Mouse (Mus musculus): ENCODE measurements at regions not wholly inside any gene's neighbourhood (a gene's known extent, or its start where the extent isn't known, plus 50 kb on each side); places are given as distances from the start of the nearest gene placed in this dataset.

- no peak for DNase-seq (ENCODE audit: inconsistent age in 2 of 2, low spot score in 1 of 2)
These were observed 108.8 kb upstream of the Zfp703 start for GRCm38 (mm10) chr8:26868101-26868848.

DNA sequence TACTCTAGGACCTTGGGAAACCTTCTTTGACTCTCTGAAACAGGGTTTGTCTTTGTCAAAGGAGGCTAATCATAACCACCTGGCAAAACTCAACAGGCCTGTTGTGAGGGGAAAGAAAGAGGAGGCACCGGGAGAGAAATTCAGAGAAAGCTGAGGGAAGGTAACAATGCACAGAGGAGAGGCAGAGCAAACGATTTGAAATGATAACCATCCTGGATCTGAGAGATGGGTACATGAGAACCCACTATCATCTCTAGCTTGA, 108.3 kb upstream of the Zfp703 start:
- DNase-seq (ENCODE audit: inconsistent age in 2 of 2, low spot score in 1 of 2) = no peak

- DNase-seq (ENCODE audit: inconsistent age in 2 of 2, low spot score in 1 of 2) = no peak
These were observed 105.3 kb upstream of the Zfp703 start for GRCm38 (mm10) chr8:26871838-26872237.

DNA sequence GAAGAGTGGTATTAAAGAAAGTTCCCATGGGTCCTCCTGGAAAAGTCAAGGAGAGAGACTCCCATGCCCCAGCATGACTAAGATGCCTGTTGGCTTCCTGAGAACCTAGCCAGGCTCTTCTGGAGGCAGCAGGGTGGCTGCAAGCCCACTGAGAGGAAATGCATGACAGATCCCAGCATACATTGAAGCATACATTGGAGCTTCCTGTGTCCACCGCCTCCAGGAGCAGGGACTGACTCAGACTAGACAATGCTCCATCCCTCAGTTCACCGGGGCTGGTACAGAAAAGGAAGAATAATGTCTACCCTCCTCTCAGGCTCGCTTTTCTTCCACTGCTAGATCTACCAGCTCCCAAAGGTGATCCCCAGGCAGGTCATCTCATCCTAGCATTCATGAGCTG, 104.7 kb upstream of the Zfp703 start:
- no peak for DNase-seq (ENCODE audit: inconsistent age in 2 of 2, low spot score in 1 of 2)

- no peak for DNase-seq (ENCODE audit: inconsistent age in 2 of 2, low spot score in 1 of 2)
These were observed 104.3 kb upstream of the Zfp703 start for GRCm38 (mm10) chr8:26872815-26873214.

DNA sequence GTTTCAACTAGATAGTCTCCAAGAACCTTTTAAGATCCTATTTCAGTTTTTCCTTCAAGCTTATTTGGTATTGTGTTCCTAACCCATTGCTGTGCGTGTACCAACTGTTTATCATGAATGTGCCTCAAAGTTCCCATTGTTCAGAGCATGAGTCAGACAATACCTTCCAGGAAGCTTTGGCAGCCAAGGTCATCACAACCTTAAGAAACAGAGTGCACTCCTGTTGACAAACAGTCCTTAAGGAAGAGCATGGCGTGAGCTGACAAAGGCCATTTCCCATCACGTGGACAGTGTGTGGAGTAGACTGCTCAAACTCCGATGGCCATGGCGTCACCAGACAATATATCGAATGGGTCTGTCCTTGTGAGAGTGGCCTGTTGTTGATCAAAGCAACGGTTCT, 96.9 kb upstream of the Zfp703 start:
- DNase-seq (ENCODE audit: inconsistent age in 2 of 2, low spot score in 1 of 2) = peak in 1 of 2 experiments; percentile 45

- no peak for DNase-seq (ENCODE audit: inconsistent age in 2 of 2, low spot score in 1 of 2)
These were observed 95.6 kb upstream of the Zfp703 start for GRCm38 (mm10) chr8:26881268-26882120.

DNA sequence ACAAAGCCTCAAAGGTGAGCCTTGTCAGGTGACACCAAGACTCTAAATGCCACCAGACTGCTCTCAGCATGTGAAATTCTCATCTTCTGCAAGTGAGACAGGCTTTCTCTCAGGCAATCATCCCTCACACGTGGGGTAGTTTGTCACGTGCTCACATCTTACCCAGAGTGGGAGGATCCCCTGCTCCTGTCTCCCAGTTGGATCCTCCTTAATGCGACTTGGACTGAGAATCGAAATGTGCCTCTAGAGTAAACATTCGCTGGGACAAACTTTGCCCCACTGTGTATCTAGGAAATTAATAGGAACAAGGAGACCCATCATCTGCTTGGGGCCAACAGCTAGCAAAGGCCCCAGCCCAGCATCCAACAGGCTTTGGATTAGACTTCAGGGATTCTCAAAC, 94.5 kb upstream of the Zfp703 start:
- no peak for DNase-seq (ENCODE audit: inconsistent age in 2 of 2, low spot score in 1 of 2)

GRCm38 (mm10) chr8:26883285-26883684, 93.8 kb upstream of the Zfp703 start:
- peak in 1 of 2 experiments; percentile 23 for DNase-seq (ENCODE audit: inconsistent age in 2 of 2, low spot score in 1 of 2)

GRCm38 (mm10) chr8:26883770-26884169, 93.4 kb upstream of the Zfp703 start:
- no peak for DNase-seq (ENCODE audit: inconsistent age in 2 of 2, low spot score in 1 of 2)

DNA sequence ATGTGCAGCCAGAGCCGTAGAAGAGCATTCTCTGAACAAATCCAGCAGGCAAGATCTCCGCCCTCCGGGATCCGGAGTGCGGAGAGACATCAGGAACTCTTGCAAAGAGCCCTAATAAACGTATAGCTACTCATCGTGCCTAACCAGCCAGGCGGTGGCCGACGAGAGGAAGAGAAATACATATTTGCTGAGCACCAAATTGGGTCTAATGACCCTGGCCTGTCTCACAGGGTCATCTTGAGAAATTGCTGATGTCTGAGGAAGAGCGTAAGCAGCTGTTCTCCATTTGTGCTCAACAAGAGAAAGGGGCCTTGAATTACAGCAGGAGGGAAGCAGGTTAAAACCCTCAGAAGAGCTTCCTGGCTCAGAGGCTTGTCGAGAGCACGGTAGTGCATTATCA, 92.8 kb upstream of the Zfp703 start:
- no peak for DNase-seq (ENCODE audit: inconsistent age in 2 of 2, low spot score in 1 of 2)

DNA sequence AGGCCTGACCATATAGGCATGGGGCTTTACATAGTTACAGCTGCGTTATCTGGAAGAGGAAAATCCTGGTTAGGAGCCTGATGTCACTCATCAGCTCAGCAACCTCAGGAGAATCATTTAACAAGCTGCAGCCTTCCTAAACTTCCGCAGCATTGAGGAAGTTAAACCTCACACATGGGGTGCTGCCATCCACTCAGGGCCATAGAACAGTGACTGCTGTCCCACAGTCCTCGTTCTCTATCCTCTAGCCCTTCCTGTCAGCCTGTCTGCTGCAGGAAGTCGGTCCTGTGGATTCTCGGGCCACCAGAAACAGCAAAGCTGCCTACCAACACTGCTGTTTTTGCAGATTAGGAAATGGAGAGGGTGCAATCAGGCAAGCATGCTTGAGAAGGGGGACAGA, 91.8 kb upstream of the Zfp703 start:
- DNase-seq (ENCODE audit: inconsistent age in 2 of 2, low spot score in 1 of 2) = no peak

DNA sequence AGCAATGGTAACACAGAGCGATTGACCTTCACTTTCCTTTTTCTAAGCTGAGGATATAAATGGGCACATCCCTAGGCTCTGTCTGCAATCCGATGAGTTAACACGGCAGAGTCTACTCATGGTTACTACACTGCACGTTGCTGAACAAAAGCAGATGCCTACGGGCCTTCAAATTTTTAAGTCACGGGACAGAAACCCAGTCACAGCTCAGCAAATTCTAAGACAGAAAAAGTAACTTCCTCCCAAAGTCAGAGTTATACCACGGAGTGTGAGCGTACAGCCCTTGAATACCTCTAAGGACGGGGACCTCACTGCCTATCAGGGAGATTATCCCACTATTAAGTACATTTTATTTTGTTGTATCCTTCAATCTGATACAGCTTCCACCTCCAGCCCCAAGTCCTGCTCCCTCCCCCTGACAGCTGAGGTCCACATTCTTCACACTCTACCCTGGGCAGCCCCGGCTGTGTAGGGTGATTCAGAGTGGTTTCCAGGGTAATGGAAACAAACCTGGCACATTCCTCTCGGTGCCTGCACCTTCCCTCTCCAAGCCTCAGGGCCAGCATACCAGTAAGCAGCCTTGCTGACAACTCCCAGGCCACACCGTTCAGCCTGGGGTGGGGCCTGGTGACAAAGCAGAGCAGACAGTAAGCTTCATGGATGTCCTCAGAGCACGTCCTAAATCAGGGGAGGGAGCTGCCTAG, 90.2 kb upstream of the Zfp703 start:
- DNase-seq (ENCODE audit: inconsistent age in 2 of 2, low spot score in 1 of 2) = no peak

- no peak for DNase-seq (ENCODE audit: inconsistent age in 2 of 2, low spot score in 1 of 2)
These were observed 89.6 kb upstream of the Zfp703 start for GRCm38 (mm10) chr8:26887551-26887950.

DNA sequence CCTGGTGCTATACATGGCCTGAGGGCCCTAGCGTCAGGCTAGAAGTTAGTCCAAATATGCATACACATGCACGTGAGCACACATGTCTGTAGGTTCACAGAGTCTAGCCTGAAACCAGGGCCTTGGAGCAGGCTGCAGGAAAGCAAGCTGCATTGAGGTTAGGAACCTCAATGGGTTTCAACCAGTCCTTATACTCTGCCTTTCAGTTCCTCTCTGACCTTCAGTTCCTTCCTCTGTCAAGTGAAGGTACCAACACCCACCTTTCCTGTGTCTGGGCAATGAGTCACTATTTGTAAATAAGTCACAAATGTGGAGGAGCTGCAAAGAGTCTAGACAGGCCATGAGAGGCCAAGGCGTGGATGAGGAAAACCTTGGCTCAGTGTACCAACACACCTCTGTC, 89.1 kb upstream of the Zfp703 start:
- no peak for DNase-seq (ENCODE audit: inconsistent age in 2 of 2, low spot score in 1 of 2)

DNA sequence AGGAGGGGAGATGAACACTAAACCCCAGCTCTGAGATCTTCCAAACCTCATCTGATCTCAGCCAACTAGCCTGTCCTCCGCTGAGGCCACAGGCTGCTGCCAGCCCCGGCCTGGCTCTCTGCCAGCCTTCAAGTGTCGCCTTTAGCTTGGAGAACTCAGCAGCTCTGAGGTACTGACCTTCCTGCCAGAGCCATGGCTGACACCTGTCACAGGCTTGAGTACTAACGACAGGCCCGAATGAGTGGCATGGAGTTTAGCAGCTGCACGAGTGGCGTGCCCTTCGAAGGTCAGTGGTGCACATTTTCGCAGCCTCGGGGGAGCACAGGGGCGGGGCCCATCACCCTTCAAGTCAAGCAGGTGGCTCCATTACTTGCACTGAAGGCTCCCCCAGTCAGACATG, 85.2 kb upstream of the Zfp703 start:
- peak; percentile 44 to 75 for DNase-seq (ENCODE audit: inconsistent age in 2 of 2, low spot score in 1 of 2)

DNA sequence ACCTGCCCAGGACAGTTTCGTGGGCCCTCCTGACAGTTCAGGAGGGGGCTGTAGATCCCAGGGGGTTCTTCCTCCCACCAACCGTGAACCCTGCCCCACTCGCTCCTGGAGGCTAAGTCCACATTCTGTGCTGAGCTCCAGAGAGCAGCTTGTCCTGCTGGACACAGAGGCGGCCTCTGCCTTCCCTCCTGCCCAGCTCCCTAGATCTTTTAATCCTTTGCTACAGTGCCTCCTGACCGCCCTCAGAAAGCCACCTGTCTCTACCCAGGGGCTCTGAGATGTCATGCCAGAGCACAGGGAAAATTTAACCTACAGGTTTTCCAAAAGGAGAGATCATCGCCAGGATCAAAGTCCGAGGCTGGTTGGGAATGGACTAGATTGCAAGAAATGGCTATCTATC, 84.7 kb upstream of the Zfp703 start:
- DNase-seq (ENCODE audit: inconsistent age in 2 of 2, low spot score in 1 of 2) = no peak

DNA sequence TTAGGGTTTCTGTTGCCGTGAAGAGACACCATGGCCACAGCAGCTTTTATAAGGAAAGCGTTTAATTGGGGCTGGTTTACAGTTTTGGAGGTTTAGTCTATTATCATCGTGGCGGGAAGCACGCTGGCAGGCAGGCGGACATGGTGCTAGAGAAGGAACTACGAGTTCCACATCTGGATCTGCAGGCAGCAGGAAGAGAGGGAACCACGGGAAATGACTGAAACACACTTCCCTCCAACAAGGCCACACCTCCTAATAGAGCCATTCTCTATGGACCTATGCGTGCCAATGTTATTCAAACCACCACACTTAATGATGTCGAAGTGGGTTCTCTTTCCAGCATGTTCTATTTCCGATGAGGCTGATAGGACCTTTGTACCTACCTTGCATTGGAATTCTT, 81.3 kb upstream of the Zfp703 start:
- DNase-seq (ENCODE audit: inconsistent age in 2 of 2, low spot score in 1 of 2) = no peak

DNA sequence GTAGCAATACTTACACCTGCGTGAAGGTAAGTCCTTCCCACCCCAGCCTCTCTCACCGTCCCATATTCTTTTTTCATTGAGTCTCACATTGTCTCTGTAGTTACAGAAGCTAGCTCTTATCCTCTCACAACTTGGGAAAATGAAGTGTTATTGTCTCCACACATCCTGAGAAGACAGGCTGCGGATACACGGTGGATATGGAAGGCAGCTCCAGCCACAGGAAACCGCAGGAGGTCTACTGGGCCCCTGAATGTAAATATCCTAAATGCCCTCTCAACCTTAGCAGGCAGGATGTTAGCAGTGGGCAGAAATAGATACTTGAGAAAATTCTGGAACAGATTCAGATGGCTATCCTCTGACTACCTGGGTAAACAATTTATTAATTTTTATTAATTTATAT, 73.8 kb upstream of the Zfp703 start:
- no peak for DNase-seq (ENCODE audit: inconsistent age in 2 of 2, low spot score in 1 of 2)

DNA sequence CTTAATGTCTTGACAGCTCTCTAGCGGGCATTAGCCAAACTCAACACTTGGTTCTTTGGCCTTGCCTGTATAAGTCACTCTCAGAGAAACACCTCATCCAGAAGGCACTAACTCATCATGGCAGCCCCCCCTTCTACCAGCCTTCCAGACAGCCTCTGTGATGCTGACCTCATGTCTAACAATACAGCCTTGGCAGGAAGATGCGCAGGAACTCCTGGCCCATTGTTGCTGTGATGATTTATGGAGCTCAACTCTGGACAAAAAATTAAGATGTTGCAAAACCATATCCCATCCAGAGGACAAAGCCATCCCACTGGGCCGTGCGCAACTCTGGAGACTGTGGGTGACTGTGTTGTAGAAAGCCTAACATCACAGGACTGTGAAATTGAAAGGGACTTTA, 70.9 kb upstream of the Zfp703 start:
- DNase-seq (ENCODE audit: inconsistent age in 2 of 2, low spot score in 1 of 2) = peak; percentile 27 to 62

DNA sequence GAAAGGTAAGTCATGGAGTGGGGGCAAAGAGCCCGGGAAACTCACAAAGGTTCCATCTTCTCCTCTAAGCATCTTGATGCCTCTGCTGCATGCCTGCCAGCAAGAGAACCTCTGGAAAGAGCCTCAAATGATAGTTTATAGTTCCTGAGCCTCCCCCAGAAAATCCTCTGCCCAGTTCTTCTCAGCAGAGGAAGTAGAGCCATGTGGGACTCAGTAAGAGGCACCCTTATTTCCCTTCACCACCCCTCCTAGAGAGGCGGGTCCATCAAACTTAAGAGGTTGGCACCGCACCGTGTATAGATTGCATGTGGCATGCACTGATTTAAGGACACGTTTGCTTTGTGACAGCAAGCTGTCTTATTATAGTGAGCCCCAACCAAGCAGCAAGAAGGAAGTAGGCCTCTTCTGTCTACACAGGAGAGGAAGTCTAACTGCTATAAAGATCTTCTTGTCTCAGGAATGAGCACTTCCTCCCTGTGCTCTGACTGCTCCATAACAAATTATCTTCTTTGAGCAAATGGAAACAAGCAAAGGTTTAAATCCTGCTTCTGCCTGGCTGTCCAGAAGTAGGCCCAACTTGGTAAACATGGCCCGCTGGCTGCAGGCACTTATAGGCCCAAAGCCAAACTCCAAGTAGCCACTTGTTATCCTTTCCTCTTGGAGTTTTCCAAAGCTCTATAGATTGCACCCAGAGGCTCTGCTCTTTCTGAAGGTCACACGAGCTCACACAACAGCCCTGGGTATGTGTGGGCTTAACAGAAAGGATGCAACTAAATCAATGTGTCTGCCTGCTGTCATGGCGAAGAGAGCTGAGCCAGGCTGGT, 69.6 kb upstream of the Zfp703 start:
- no peak for DNase-seq (ENCODE audit: inconsistent age in 2 of 2, low spot score in 1 of 2)
